Mouse (Mus musculus): Measurements from ENCODE around the gene Rplp1. TPM values are rescaled to one million over a fixed set of nuclear protein-coding genes. Genes with fewer than 3 reads are reported as not detected.

Gene Rplp1
- total RNA-seq, 2 experiments from 2014 or later, result 1,334 to 1,440 TPM

- DNase-seq (ENCODE audit: extremely low spot score in 1 of 2, low spot score in 2 of 2), result no peak
- intact Hi-C loops (cut with DNase I), result no loop called here
- Histone ChIP-seq H3K27ac (no peak overlapping the region), H3K4me3 (no peak overlapping the region)
- TF ChIP-seq CTCF (IDR thresholded peaks at IDR 0.05), result peak; percentile 26
Observed at GRCm38 (mm10) chr9:61910526-61911256, 3.7 kb downstream of the Rplp1 start.

- H3K4me3 ChIP-seq, result no peak overlapping the region
- intact Hi-C loops (cut with DNase I), result no loop called here
- H3K27ac ChIP-seq, result no peak overlapping the region
- no peak for DNase-seq (ENCODE audit: extremely low spot score in 1 of 2, low spot score in 2 of 2)
- TF ChIP-seq CTCF (IDR thresholded peaks at IDR 0.05), result no peak
Observed at GRCm38 (mm10) chr9:61909633-61910032, 4.7 kb downstream of the Rplp1 start.

GRCm38 (mm10) chr9:61908832-61909407 is 5.4 kb downstream of the Rplp1 start:
- H3K4me3 ChIP-seq, result no peak overlapping the region
- DNase-seq (ENCODE audit: extremely low spot score in 1 of 2, low spot score in 2 of 2), result no peak
- intact Hi-C loops (cut with DNase I), result no loop called here
- H3K27ac ChIP-seq, result no peak overlapping the region
- no peak for TF ChIP-seq CTCF (IDR thresholded peaks at IDR 0.05)

GRCm38 (mm10) chr9:61908341-61908740 is 6.0 kb downstream of the Rplp1 start:
- no peak for TF ChIP-seq CTCF (IDR thresholded peaks at IDR 0.05)
- no peak overlapping the region for H3K4me3 ChIP-seq
- DNase-seq (ENCODE audit: extremely low spot score in 1 of 2, low spot score in 2 of 2), result no peak
- H3K27ac ChIP-seq, result no peak overlapping the region
- intact Hi-C loops (cut with DNase I), result no loop called here

GRCm38 (mm10) chr9:61907621-61908295 is 6.6 kb downstream of the Rplp1 start:
- intact Hi-C loops (cut with DNase I), result no loop called here
- no peak overlapping the region for H3K4me3 ChIP-seq
- no peak for TF ChIP-seq CTCF (IDR thresholded peaks at IDR 0.05)
- DNase-seq (ENCODE audit: extremely low spot score in 1 of 2, low spot score in 2 of 2), result no peak
- H3K27ac ChIP-seq, result no peak overlapping the region

GRCm38 (mm10) chr9:61906912-61907311 is 7.4 kb downstream of the Rplp1 start:
- Histone ChIP-seq H3K27ac (no peak overlapping the region), H3K4me3 (no peak overlapping the region)
- DNase-seq (ENCODE audit: extremely low spot score in 1 of 2, low spot score in 2 of 2), result no peak
- peak; percentile 60 for TF ChIP-seq CTCF (IDR thresholded peaks at IDR 0.05)
- intact Hi-C loops (cut with DNase I), result no loop called here

- intact Hi-C loops (cut with DNase I), result no loop called here
- H3K4me3 ChIP-seq, result no peak overlapping the region
- H3K27ac ChIP-seq, result no peak overlapping the region
- DNase-seq (ENCODE audit: extremely low spot score in 1 of 2, low spot score in 2 of 2), result no peak
- no peak for TF ChIP-seq CTCF (IDR thresholded peaks at IDR 0.05)
Observed at GRCm38 (mm10) chr9:61905576-61905975, 8.8 kb downstream of the Rplp1 start.

- no peak for DNase-seq (ENCODE audit: extremely low spot score in 1 of 2, low spot score in 2 of 2)
- no peak overlapping the region for H3K4me3 ChIP-seq
- intact Hi-C loops (cut with DNase I), result no loop called here
- no peak overlapping the region for H3K27ac ChIP-seq
- TF ChIP-seq CTCF (IDR thresholded peaks at IDR 0.05), result no peak
Observed at GRCm38 (mm10) chr9:61904201-61904600, 10.1 kb downstream of the Rplp1 start.

GRCm38 (mm10) chr9:61902445-61902844 is 11.9 kb downstream of the Rplp1 start:
- Histone ChIP-seq H3K4me3 (no peak overlapping the region), H3K27ac (no peak overlapping the region)
- peak in 1 of 2 experiments; percentile 24 for DNase-seq (ENCODE audit: extremely low spot score in 1 of 2, low spot score in 2 of 2)
- no peak for TF ChIP-seq CTCF (IDR thresholded peaks at IDR 0.05)
- intact Hi-C loops (cut with DNase I), result no loop called here

GRCm38 (mm10) chr9:61901574-61901973 is 12.8 kb downstream of the Rplp1 start:
- no peak for TF ChIP-seq CTCF (IDR thresholded peaks at IDR 0.05)
- intact Hi-C loops (cut with DNase I), result no loop called here
- no peak for DNase-seq (ENCODE audit: extremely low spot score in 1 of 2, low spot score in 2 of 2)
- no peak overlapping the region for H3K4me3 ChIP-seq
- no peak overlapping the region for H3K27ac ChIP-seq

GRCm38 (mm10) chr9:61899804-61900203 is 14.5 kb downstream of the Rplp1 start:
- Histone ChIP-seq H3K27ac (no peak overlapping the region), H3K4me3 (no peak overlapping the region)
- DNase-seq (ENCODE audit: extremely low spot score in 1 of 2, low spot score in 2 of 2), result peak; percentile 84 to 92
- TF ChIP-seq CTCF (IDR thresholded peaks at IDR 0.05), result peak; percentile 96
- intact Hi-C loops (cut with DNase I), result loop anchor here (1.0 to 5.0 kb wide), 8 partner anchors 39 to 1143 kb away; partner anchors contain the start of gene Tle3

- no peak overlapping the region for H3K27ac ChIP-seq
- TF ChIP-seq CTCF (IDR thresholded peaks at IDR 0.05), result peak; percentile 92
- no peak overlapping the region for H3K4me3 ChIP-seq
- intact Hi-C loops (cut with DNase I), result loop anchor here (2.0 to 5.0 kb wide), 7 partner anchors 38 to 1141 kb away; partner anchors contain the start of gene Tle3
- DNase-seq (ENCODE audit: extremely low spot score in 1 of 2, low spot score in 2 of 2), result peak; percentile 82 to 88
Observed at GRCm38 (mm10) chr9:61898401-61898800, 15.9 kb downstream of the Rplp1 start.

Data from left cerebral cortex, adult 2 months (tissue).